Mouse (Mus musculus): ENCODE data around the gene Gm21962. TPM values are rescaled to one million over a fixed set of nuclear protein-coding genes. Genes with fewer than 3 reads are reported as not detected.
"Not testable (repeated sequence)": the region's sequence is repeated elsewhere in the genome, so short reads cannot be mapped to it uniquely, and the experiment has no call there.

The Gm21962 gene
- total RNA-seq (2021), result not detected
- long read RNA-seq, experiment 1, result 0 reads
- long read RNA-seq, experiment 2, result 0 reads

- DNase-seq (ENCODE audit: low spot score in 2 of 2), result not testable (repeated sequence)
Measured at GRCm38 (mm10) chr3:137671224-137671623, at the start of gene Gm21962. TSS of gene Gm21962 (plus strand) at chr3:137671524.

- DNase-seq (ENCODE audit: low spot score in 2 of 2), result no peak
Measured at GRCm38 (mm10) chr3:137622091-137622490, 49.2 kb upstream of the Gm21962 start.

GRCm38 (mm10) chr3:137622895-137623580 lies 48.3 kb upstream of the Gm21962 start:
- peak in 1 of 2 experiments; percentile 38 for DNase-seq (ENCODE audit: low spot score in 2 of 2)

GRCm38 (mm10) chr3:137623581-137624362 lies 47.6 kb upstream of the Gm21962 start:
- no peak for DNase-seq (ENCODE audit: low spot score in 2 of 2)

- DNase-seq (ENCODE audit: low spot score in 2 of 2), result no peak
Measured at GRCm38 (mm10) chr3:137625054-137625453, 46.3 kb upstream of the Gm21962 start.

- no peak for DNase-seq (ENCODE audit: low spot score in 2 of 2)
Measured at GRCm38 (mm10) chr3:137633726-137634125, 37.6 kb upstream of the Gm21962 start.

GRCm38 (mm10) chr3:137636571-137636970 lies 34.8 kb upstream of the Gm21962 start:
- no peak for DNase-seq (ENCODE audit: low spot score in 2 of 2)

GRCm38 (mm10) chr3:137641238-137641637 lies 30.1 kb upstream of the Gm21962 start:
- no peak for DNase-seq (ENCODE audit: low spot score in 2 of 2)

GRCm38 (mm10) chr3:137642137-137642536 lies 29.2 kb upstream of the Gm21962 start:
- DNase-seq (ENCODE audit: low spot score in 2 of 2), result no peak

GRCm38 (mm10) chr3:137642568-137642967 lies 28.8 kb upstream of the Gm21962 start:
- no peak for DNase-seq (ENCODE audit: low spot score in 2 of 2)

- DNase-seq (ENCODE audit: low spot score in 2 of 2), result no peak
Measured at GRCm38 (mm10) chr3:137644081-137644480, 27.2 kb upstream of the Gm21962 start.

- DNase-seq (ENCODE audit: low spot score in 2 of 2), result no peak
Measured at GRCm38 (mm10) chr3:137644947-137645346, 26.4 kb upstream of the Gm21962 start.

- peak in 1 of 2 experiments; percentile 56 for DNase-seq (ENCODE audit: low spot score in 2 of 2)
Measured at GRCm38 (mm10) chr3:137647427-137648100, 23.8 kb upstream of the Gm21962 start.

- no peak for DNase-seq (ENCODE audit: low spot score in 2 of 2)
Measured at GRCm38 (mm10) chr3:137649112-137649511, 22.2 kb upstream of the Gm21962 start.

- DNase-seq (ENCODE audit: low spot score in 2 of 2), result no peak
Measured at GRCm38 (mm10) chr3:137652853-137653252, 18.5 kb upstream of the Gm21962 start.

GRCm38 (mm10) chr3:137680923-137681322 lies 9.6 kb downstream of the Gm21962 start:
- DNase-seq (ENCODE audit: low spot score in 2 of 2), result peak; percentile 59 to 76

GRCm38 (mm10) chr3:137682911-137683806 lies 11.8 kb downstream of the Gm21962 start:
- peak; percentile 45 to 73 for DNase-seq (ENCODE audit: low spot score in 2 of 2)

GRCm38 (mm10) chr3:137683807-137684403 lies 12.6 kb downstream of the Gm21962 start:
- DNase-seq (ENCODE audit: low spot score in 2 of 2), result no peak

GRCm38 (mm10) chr3:137686932-137687331 lies 15.6 kb downstream of the Gm21962 start:
- DNase-seq (ENCODE audit: low spot score in 2 of 2), result no peak

- no peak for DNase-seq (ENCODE audit: low spot score in 2 of 2)
Measured at GRCm38 (mm10) chr3:137691503-137691902, 20.2 kb downstream of the Gm21962 start.

All from layer of hippocampus, postnatal 14 days (tissue).